Mouse (Mus musculus): ENCODE data around the gene Eml3. TPM values are rescaled to one million over a fixed set of nuclear protein-coding genes. Genes with fewer than 3 reads are reported as not detected.

Eml3 gene
- polyA plus RNA-seq, 1 experiment from 2014 or later: 9.1 TPM

GRCm38 (mm10) chr19:8927891-8928525 is 1.3 kb upstream of the Eml3 start:
- H3K9ac ChIP-seq (ENCODE audit: low read depth, low read length): no peak overlapping the region
- WGBS: 89% methylated on average over 12 of the region's 12 CpGs
- H3K27ac ChIP-seq (ENCODE audit: low read length): no peak overlapping the region
- peaks cover 12% of the 10 kb centered on the region for H3K36me3 ChIP-seq (ENCODE audit: control insufficient read depth, insufficient read depth, low read length)
- ATAC-seq: no peak
- no peak overlapping the region for H3K4me2 ChIP-seq (ENCODE audit: low read length)
- peaks cover 7% of the 10 kb centered on the region; the same call in 1 of the 2 replicates for H3K4me1 ChIP-seq (ENCODE audit: control insufficient read depth, insufficient read depth, low read length)
- no peak overlapping the region for H3K4me3 ChIP-seq (ENCODE audit: low read depth, low read length)
- no peaks in the 10 kb centered on the region for H3K9me3 ChIP-seq (replicated peaks; ENCODE audit: control insufficient read depth, low read length, poor library complexity, severe bottlenecking)
- H3K27me3 ChIP-seq (ENCODE audit: control insufficient read depth, insufficient read depth, low read depth, low read length): no peaks in the 10 kb centered on the region

- no peak overlapping the region for H3K27ac ChIP-seq (ENCODE audit: low read length)
These were observed 596 bp upstream of the Eml3 start for GRCm38 (mm10) chr19:8928689-8929223.

DNA sequence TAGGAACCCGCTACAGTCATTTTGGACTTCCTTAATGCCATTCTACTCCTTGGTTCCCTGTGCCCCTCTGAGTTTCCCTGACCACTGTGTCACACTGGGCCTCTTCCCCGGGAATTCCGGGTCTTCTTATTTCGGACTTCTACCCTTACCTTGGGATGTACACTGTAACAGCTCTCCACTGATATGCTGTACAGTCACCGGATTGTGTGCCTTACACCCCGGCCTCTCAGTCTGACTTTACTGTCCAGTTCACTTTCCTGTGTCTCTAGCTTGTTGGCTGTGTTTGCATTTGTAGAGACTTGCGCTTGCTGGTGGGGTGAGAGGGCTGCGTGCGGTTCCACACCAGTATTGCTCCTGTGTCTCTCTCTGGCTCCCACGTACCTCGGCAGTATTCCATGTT is 765 bp downstream of the Eml3 start:
- no peak for ATAC-seq
- WGBS: 15% methylated on average over 11 of the region's 11 CpGs
- Histone ChIP-seq H3K27ac (ENCODE audit: low read length) (no peak overlapping the region), H3K4me1 (ENCODE audit: control insufficient read depth, insufficient read depth, low read length) (peaks cover 7% of the 10 kb centered on the region; the same call in 1 of the 2 replicates), H3K4me2 (ENCODE audit: low read length) (peak overlapping the region; percentile 81), H3K4me3 (ENCODE audit: low read depth, low read length) (peak overlapping the region; percentile 47), H3K36me3 (ENCODE audit: control insufficient read depth, insufficient read depth, low read length) (peaks cover 12% of the 10 kb centered on the region), H3K27me3 (ENCODE audit: control insufficient read depth, insufficient read depth, low read depth, low read length) (no peaks in the 10 kb centered on the region), H3K9ac (ENCODE audit: low read depth, low read length) (peak overlapping the region; percentile 75), H3K9me3 (replicated peaks; ENCODE audit: control insufficient read depth, low read length, poor library complexity, severe bottlenecking) (no peaks in the 10 kb centered on the region)

More at GRCm38 (mm10) chr19:8928689-8929223, 596 bp upstream of the Eml3 start:
- peaks cover 12% of the 10 kb centered on the region for H3K36me3 ChIP-seq (ENCODE audit: control insufficient read depth, insufficient read depth, low read length)
- peak overlapping the region; percentile 47 for H3K4me3 ChIP-seq (ENCODE audit: low read depth, low read length)
- peak; percentile 6; the same call in 1 of the 2 replicates for ATAC-seq
- WGBS: 14% methylated on average over 16 of the region's 16 CpGs
- no peaks in the 10 kb centered on the region for H3K9me3 ChIP-seq (replicated peaks; ENCODE audit: control insufficient read depth, low read length, poor library complexity, severe bottlenecking)
- no peak overlapping the region for H3K9ac ChIP-seq (ENCODE audit: low read depth, low read length)
- peaks cover 7% of the 10 kb centered on the region; the same call in 1 of the 2 replicates for H3K4me1 ChIP-seq (ENCODE audit: control insufficient read depth, insufficient read depth, low read length)
- H3K4me2 ChIP-seq (ENCODE audit: low read length): peak overlapping the region; percentile 81
- no peaks in the 10 kb centered on the region for H3K27me3 ChIP-seq (ENCODE audit: control insufficient read depth, insufficient read depth, low read depth, low read length)

DNA sequence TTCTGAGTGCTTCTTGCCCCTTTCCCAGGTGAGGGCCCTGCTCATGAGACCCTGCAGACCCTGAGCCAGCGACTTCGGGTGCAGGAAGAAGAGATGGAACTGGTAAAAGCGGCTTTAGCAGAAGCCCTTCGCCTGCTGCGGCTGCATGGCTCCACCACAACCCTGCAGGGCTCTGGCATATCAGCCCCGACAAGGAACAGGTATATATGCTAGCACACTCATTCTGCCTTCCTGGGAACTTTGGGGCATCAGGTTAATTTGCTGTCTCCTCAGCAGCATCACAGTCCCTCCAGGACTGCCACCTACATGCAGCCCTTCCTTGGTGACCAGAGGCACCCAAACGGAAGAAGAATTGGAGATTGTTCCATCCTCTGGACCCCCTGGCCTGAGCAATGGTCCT is 1.4 kb downstream of the Eml3 start:
- Histone ChIP-seq H3K36me3 (ENCODE audit: control insufficient read depth, insufficient read depth, low read length) (peaks cover 8% of the 10 kb centered on the region), H3K27me3 (ENCODE audit: control insufficient read depth, insufficient read depth, low read depth, low read length) (no peaks in the 10 kb centered on the region), H3K4me1 (ENCODE audit: control insufficient read depth, insufficient read depth, low read length) (peaks cover 7% of the 10 kb centered on the region; the same call in 1 of the 2 replicates), H3K27ac (ENCODE audit: low read length) (no peak overlapping the region), H3K4me2 (ENCODE audit: low read length) (no peak overlapping the region), H3K4me3 (ENCODE audit: low read depth, low read length) (no peak overlapping the region; the same call in 1 of the 2 replicates), H3K9me3 (replicated peaks; ENCODE audit: control insufficient read depth, low read length, poor library complexity, severe bottlenecking) (no peaks in the 10 kb centered on the region), H3K9ac (ENCODE audit: low read depth, low read length) (no peak overlapping the region)
- WGBS: 85% methylated on average over 7 of the region's 7 CpGs
- no peak for ATAC-seq

GRCm38 (mm10) chr19:8936736-8937135 is 7.4 kb downstream of the Eml3 start:
- Histone ChIP-seq H3K27ac (ENCODE audit: low read length) (no peak overlapping the region), H3K27me3 (ENCODE audit: control insufficient read depth, insufficient read depth, low read depth, low read length) (no peaks in the 10 kb centered on the region), H3K36me3 (ENCODE audit: control insufficient read depth, insufficient read depth, low read length) (peaks cover 3% of the 10 kb centered on the region; the same call in 1 of the 2 replicates), H3K4me1 (ENCODE audit: control insufficient read depth, insufficient read depth, low read length) (peaks cover 4% of the 10 kb centered on the region; the same call in 1 of the 2 replicates), H3K9me3 (replicated peaks; ENCODE audit: control insufficient read depth, low read length, poor library complexity, severe bottlenecking) (no peaks in the 10 kb centered on the region), H3K4me3 (ENCODE audit: low read depth, low read length) (no peak overlapping the region), H3K9ac (ENCODE audit: low read depth, low read length) (no peak overlapping the region), H3K4me2 (ENCODE audit: low read length) (no peak overlapping the region)
- 86% methylated on average over 2 of the region's 2 CpGs for WGBS
- no peak for ATAC-seq

GRCm38 (mm10) chr19:8940526-8941133 is 11.3 kb downstream of the Eml3 start:
- no peak for ATAC-seq
- Histone ChIP-seq H3K9me3 (replicated peaks; ENCODE audit: control insufficient read depth, low read length, poor library complexity, severe bottlenecking) (no peaks in the 10 kb centered on the region), H3K27me3 (ENCODE audit: control insufficient read depth, insufficient read depth, low read depth, low read length) (no peaks in the 10 kb centered on the region), H3K4me3 (ENCODE audit: low read depth, low read length) (no peak overlapping the region), H3K4me2 (ENCODE audit: low read length) (no peak overlapping the region), H3K4me1 (ENCODE audit: control insufficient read depth, insufficient read depth, low read length) (peaks cover 28% of the 10 kb centered on the region), H3K9ac (ENCODE audit: low read depth, low read length) (no peak overlapping the region), H3K36me3 (ENCODE audit: control insufficient read depth, insufficient read depth, low read length) (peaks cover 6% of the 10 kb centered on the region), H3K27ac (ENCODE audit: low read length) (no peak overlapping the region)
- WGBS: 81% methylated on average over 15 of the region's 15 CpGs

GRCm38 (mm10) chr19:8941136-8941514 is 11.8 kb downstream of the Eml3 start:
- peak; percentile 51 for ATAC-seq
- Histone ChIP-seq H3K9ac (ENCODE audit: low read depth, low read length) (peak overlapping the region; percentile 64), H3K4me3 (ENCODE audit: low read depth, low read length) (peak overlapping the region; percentile 92), H3K27me3 (ENCODE audit: control insufficient read depth, insufficient read depth, low read depth, low read length) (no peaks in the 10 kb centered on the region), H3K4me1 (ENCODE audit: control insufficient read depth, insufficient read depth, low read length) (peaks cover 28% of the 10 kb centered on the region), H3K27ac (ENCODE audit: low read length) (peak overlapping the region; percentile 44; the same call in 1 of the 2 replicates), H3K36me3 (ENCODE audit: control insufficient read depth, insufficient read depth, low read length) (peaks cover 11% of the 10 kb centered on the region), H3K4me2 (ENCODE audit: low read length) (peak overlapping the region; percentile 57), H3K9me3 (replicated peaks; ENCODE audit: control insufficient read depth, low read length, poor library complexity, severe bottlenecking) (no peaks in the 10 kb centered on the region)
- 34% methylated on average over 10 of the region's 10 CpGs for WGBS

DNA sequence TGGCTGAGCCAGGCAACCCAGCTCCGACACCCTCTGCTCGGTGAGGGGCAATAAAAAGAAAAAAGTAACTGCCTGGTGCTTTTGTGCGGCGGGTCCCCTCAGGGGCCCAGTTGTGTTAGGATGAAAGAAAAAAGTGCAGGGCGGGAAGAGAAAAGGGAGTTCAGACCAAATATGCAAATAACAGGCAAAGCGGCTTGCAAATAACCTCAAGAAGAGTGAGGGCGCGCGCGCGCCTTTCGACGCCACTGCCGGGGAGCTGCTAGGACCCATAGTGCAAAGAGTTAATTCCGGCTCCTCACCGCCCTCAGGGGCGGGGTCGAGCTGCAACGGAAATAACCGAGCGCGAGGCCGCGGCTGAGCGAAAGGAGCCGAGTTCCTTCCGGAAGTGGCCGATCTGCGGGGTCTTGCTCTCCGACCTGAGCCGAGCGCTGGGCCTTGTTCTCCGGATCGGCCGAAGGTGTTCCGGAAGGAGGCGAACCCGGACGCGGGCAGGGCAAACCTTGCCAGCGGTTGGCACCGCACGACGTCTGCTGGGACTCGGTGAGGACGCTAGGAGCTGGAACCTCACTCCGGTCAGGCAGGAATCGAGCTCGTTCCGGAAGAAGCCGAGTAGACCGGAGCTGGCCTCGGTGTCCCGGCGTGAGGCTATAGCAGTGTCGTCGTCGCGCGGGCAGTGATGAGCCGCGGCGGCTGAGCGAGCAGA is 12.3 kb downstream of the Eml3 start, which contains the start of gene Mta2:
Gene Mta2 (plus strand): TSS at position 361 of the 703 bp plus-strand sequence.
- H3K4me2 ChIP-seq (ENCODE audit: low read length): peak within 1 kb of the TSS; percentile 57
- H3K27ac ChIP-seq (ENCODE audit: low read length): peak within 1 kb of the TSS; percentile 96
- peak within 1 kb of the TSS; percentile 98 for H3K9ac ChIP-seq (ENCODE audit: low read depth, low read length)
- peak; percentile 97 for ATAC-seq
- no peaks in the 10 kb centered on the region for H3K27me3 ChIP-seq (ENCODE audit: control insufficient read depth, insufficient read depth, low read depth, low read length)
- under 1% methylated on average over 63 of the region's 64 CpGs for WGBS
- no peaks in the 10 kb centered on the region for H3K9me3 ChIP-seq (replicated peaks; ENCODE audit: control insufficient read depth, low read length, poor library complexity, severe bottlenecking)
- H3K4me3 ChIP-seq (ENCODE audit: low read depth, low read length): peak within 1 kb of the TSS; percentile 92
- H3K36me3 ChIP-seq (ENCODE audit: control insufficient read depth, insufficient read depth, low read length): peaks cover 13% of the 10 kb centered on the region
- peaks cover 28% of the 10 kb centered on the region for H3K4me1 ChIP-seq (ENCODE audit: control insufficient read depth, insufficient read depth, low read length)
